Mouse (Mus musculus): ENCODE results near the gene Odf2. TPM values are rescaled to one million over a fixed set of nuclear protein-coding genes. Genes with fewer than 3 reads are reported as not detected.

The Odf2 gene
- polyA plus RNA-seq (2015; fragmentation: Nextera tagmentation; extraction: Ambion mirVana), result 64.4 and 68.9 TPM in 2 replicates

DNA sequence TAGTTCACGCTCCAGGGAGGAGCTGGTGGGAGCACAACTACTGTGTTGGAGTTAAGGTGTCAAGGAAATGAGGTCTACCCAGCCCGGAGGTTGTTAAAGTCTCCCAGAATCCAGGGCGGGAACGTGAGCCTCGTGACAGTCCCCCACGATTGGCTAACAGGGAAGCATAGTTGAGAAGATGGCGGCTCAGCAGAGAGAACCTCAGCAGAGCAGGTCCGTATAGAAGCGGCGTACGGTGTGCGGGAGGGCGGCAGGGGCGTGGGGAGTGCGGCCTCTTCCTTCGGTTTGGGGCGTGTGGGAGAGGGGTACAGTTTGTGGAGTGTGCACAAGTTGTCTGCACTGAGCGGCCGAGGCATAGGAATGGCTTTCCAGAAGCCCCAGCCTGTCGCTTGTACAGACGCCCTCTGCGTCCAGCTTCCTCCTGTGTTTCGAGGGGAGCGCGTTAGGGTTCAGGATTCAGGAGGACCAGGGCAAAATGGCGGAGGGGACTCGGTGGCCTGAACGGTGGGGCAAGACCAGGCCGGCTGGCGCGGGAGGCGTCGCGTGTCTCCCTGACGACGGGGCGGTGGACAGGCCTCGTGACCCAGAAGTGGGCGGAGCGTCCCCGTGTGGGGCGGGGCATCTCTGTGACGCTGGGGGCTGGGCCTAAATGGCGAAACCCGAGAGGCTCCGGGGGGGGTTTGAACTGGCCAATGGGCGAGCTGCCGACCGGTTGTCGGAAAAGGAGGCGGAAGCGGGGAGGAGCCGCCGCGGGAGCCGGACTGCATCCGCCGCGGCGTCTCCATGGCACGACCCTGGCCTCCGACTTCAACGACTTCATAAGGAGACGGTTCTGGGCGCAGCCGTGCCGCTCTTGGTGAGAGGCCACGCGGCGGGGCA, at the start of gene Odf2:
Gene Odf2 (plus strand): TSS at position 156 of the 879 bp plus-strand sequence.
- under 1% methylated on average over 68 of the region's 70 CpGs for WGBS
- Histone ChIP-seq H3K27me3 (no peaks in the 10 kb centered on the region), H3K4me3 (peak within 1 kb of the TSS; percentile 100), H3K36me3 (peaks cover 27% of the 10 kb centered on the region), H3K9me3 (no peaks in the 10 kb centered on the region), H3K27ac (peak within 1 kb of the TSS; percentile 90), H3K9ac (peak within 1 kb of the TSS; percentile 93), H3K4me2 (replicated peaks) (peak within 1 kb of the TSS; percentile 96), H3K4me1 (peaks cover 18% of the 10 kb centered on the region)
- peak; percentile 93 for ATAC-seq (ENCODE audit: low FRiP score, low read depth)

DNA sequence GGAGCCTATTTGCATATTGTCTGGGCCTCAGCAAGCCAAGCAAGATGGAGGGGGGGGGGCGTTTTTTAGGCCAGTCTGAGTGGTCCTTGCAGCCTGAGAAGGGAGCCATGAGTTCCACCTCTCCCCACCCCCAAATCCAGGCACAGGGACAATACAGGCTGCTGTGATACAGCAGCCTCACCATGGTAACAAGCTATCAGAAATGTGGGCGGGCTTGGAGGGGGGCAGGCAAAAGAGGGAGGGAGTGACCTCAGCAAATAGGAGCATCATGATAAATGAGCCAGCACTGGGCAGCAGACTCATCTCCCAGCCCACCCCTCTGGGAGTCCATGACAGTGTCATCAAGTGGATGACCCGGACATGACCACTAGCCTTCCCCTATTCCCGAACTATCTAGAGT, 49.6 kb upstream of the Odf2 start:
- Histone ChIP-seq H3K36me3 (peaks cover 85% of the 10 kb centered on the region), H3K4me2 (replicated peaks) (no peak overlapping the region)
- no peak for ATAC-seq (ENCODE audit: low FRiP score, low read depth)

DNA sequence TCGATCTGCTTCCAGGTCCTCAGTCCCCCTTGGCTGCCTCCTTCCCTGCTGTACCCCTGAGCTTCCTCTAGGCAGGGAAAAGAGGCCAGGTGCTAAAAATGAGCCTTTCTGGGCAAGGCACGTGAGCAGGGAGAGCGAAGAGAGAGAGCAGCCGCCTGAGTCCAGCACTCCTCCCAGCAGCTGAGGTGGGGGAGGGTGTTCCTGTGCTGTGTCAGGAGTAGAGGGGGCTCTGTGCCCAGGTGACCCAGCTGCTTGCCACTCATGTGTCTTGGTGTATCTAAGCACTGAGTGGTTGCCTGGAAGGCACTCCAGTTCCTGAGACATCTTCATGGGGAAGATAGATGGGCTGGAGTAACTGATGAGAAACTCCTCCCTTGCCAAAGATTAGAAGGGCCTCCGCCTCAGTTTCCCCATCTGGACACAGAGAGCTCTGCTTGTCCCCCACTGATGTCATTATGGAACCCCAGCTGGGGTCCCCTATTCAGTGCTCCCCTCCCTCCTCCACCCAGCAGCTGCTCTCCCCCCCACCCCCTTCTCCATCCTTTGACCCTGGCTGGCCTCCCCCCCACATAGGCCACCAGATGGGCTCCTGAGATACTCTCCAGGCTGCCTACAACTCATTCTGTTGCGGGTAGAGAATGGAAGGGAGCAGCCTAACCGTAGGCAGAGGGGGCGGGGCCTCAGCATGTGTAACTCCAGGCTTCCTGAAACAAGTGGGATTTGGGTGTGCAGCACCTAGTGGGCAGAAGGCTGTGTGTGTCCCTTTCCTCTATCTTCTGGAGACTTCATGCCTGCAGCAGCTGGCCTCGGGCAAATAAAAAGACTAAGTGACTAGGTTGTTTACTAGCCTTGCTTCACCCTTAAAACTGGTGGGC, 45.6 kb upstream of the Odf2 start:
- Histone ChIP-seq H3K27ac (no peak overlapping the region), H3K9ac (no peak overlapping the region), H3K4me2 (replicated peaks) (no peak overlapping the region), H3K4me3 (no peak overlapping the region), H3K4me1 (peaks cover 12% of the 10 kb centered on the region), H3K36me3 (peaks cover 49% of the 10 kb centered on the region), H3K27me3 (peaks cover 65% of the 10 kb centered on the region), H3K9me3 (no peaks in the 10 kb centered on the region)
- no peak for ATAC-seq (ENCODE audit: low FRiP score, low read depth)
- WGBS, result 69% methylated on average over 9 of the region's 9 CpGs

More for the DNA sequence above, 49.6 kb upstream of the Odf2 start:
- no peak overlapping the region for H3K27ac ChIP-seq
- H3K4me1 ChIP-seq, result no peaks in the 10 kb centered on the region
- no peaks in the 10 kb centered on the region for H3K9me3 ChIP-seq
- 67% methylated on average over 4 of the region's 4 CpGs for WGBS
- H3K4me3 ChIP-seq, result no peak overlapping the region
- no peak overlapping the region for H3K9ac ChIP-seq
- H3K27me3 ChIP-seq, result peaks cover 25% of the 10 kb centered on the region

DNA sequence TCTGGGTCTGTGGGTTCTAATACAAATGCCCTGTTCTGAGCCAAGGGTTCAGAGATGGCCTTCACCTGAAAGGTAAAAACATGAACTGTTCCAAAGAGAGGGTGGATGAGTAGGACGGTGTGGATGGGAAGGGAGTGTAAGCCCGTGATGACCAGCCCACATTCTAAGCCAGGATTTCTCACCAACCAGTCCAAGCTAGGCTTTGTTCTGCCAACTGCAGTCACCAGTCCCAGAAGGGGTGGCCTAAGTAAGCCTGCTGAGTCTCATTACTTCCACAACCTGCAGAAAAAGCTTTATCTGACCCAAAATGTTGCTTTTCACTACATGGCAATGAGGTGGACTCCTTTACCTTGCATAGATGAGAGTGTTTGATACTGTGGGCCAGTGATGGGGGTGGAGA, 44.9 kb upstream of the Odf2 start:
- Histone ChIP-seq H3K4me2 (replicated peaks) (no peak overlapping the region), H3K27me3 (peaks cover 71% of the 10 kb centered on the region), H3K27ac (no peak overlapping the region), H3K9me3 (no peaks in the 10 kb centered on the region), H3K4me3 (no peak overlapping the region), H3K36me3 (peaks cover 43% of the 10 kb centered on the region), H3K9ac (no peak overlapping the region), H3K4me1 (peaks cover 12% of the 10 kb centered on the region)
- WGBS, result 72% methylated on average over 2 of the region's 2 CpGs
- no peak for ATAC-seq (ENCODE audit: low FRiP score, low read depth)

DNA sequence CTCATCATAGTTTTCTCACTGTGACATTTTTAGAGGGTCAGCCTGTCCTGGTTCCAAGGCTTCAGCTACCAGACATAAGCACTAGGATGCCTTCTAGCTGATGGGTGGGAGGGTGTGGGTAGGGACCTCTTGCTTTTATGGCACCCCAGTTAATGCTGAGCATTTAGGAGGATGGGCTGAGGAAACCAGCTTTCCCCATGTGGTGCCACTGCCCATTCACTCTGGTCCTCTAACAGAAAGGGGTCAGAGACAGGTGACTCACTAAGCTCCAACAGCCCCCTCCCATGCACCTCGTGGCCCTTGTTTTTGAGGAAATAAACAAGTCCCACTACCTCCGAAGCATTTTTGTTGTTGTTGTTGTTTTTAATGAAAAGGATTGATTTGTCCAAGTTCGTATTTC, 44.4 kb upstream of the Odf2 start:
- 16% methylated on average over 3 of the region's 3 CpGs for WGBS
- H3K36me3 ChIP-seq, result peaks cover 38% of the 10 kb centered on the region
- H3K9ac ChIP-seq, result no peak overlapping the region
- ATAC-seq (ENCODE audit: low FRiP score, low read depth), result no peak
- no peaks in the 10 kb centered on the region for H3K9me3 ChIP-seq
- H3K4me3 ChIP-seq, result no peak overlapping the region
- peaks cover 12% of the 10 kb centered on the region for H3K4me1 ChIP-seq
- H3K27me3 ChIP-seq, result peaks cover 74% of the 10 kb centered on the region
- H3K27ac ChIP-seq, result no peak overlapping the region
- H3K4me2 ChIP-seq (replicated peaks), result no peak overlapping the region

DNA sequence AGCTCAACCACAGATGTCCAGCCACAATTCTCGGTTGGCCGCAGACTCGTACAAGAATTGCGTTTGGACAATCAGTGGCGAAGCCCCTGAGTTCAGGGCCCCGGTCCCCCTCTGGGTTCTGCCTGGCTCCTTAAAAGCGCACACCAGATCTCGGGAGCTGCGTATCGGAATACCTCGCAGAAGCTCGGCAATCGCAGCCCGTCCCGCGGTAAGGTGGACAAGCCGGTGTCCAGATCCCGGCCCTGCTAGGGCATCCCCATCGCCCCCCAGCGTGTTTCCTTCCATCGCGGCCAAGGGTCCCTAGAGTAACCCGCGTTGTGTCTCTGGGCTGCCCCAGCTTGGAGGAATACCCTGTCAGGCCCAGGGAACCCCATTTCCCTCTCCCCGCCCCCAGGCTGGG, 43.4 kb upstream of the Odf2 start:
- H3K4me3 ChIP-seq, result peak overlapping the region; percentile 33
- no peak overlapping the region for H3K27ac ChIP-seq
- peaks cover 12% of the 10 kb centered on the region for H3K4me1 ChIP-seq
- H3K9ac ChIP-seq, result peak overlapping the region; percentile 61
- ATAC-seq (ENCODE audit: low FRiP score, low read depth), result no peak
- whole genome bisulfite sequencing, result 7% methylated on average over 25 of the region's 25 CpGs
- H3K4me2 ChIP-seq (replicated peaks), result peak overlapping the region; percentile 57
- H3K27me3 ChIP-seq, result peaks cover 74% of the 10 kb centered on the region
- H3K9me3 ChIP-seq, result no peaks in the 10 kb centered on the region
- H3K36me3 ChIP-seq, result peaks cover 34% of the 10 kb centered on the region

DNA sequence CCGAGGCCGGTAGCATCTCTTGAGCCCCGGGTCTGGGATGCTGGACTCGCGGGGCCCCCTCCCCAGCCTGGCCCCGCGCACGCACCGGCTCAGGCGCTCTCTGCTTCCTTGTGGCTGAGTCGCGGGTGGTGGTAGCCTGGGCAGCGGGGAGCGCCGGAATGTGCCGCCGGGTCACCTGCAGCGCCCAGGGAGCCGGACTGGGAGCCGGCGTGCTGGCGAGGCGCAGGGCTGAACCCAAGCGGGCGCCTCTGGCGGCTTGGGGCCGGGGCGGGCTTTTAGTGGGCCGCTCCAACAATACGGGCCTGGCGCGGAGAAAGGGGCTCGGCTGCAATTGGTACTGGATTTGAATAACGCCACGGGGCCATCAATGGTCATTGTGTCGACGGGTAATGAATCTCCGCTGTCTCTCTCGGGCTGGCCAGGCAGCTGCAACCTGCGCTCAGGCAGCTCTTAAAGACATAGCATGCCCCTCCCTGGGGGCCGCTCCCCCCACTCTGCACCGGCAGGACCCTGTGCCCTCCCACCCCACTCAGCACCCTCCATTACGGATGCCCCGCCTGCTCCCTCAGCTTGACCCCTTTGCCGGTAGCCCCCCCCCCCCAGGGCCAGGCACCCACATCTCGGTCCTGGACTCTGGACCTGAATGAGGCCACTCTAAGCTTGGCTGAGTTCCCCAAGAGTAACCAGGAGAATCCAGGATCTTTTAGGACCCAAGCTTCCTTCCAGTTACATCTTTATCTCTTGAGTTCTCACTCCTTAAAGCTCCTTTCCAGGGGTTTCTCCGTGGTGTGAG, 42.8 kb upstream of the Odf2 start:
- Histone ChIP-seq H3K27ac (no peak overlapping the region), H3K4me1 (peaks cover 12% of the 10 kb centered on the region), H3K4me3 (peak overlapping the region; percentile 33), H3K9ac (peak overlapping the region; percentile 61), H3K4me2 (replicated peaks) (peak overlapping the region; percentile 57), H3K36me3 (peaks cover 33% of the 10 kb centered on the region), H3K9me3 (no peaks in the 10 kb centered on the region), H3K27me3 (peaks cover 74% of the 10 kb centered on the region)
- no peak for ATAC-seq (ENCODE audit: low FRiP score, low read depth)
- WGBS, result 4% methylated on average over 47 of the region's 47 CpGs

DNA sequence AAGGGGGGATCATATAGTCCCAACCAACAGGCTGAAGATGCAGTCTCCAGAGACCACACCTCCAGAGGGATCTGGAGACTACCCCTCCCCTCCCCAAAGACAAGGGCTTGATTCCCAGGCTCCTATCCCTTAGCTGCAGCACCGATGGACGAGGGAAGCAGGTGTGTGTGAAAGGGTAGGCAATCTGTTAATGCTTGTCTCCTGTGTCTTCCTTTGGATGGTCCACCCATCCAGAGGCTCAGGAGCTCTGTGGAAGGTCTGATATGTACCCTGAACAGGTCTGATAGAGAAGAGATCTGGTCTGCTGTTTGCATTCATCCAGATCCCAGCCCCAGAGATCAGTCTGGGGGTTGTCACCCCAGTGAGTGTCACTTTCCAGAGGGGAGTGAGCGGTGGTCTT, 42.1 kb upstream of the Odf2 start:
- H3K9ac ChIP-seq, result no peak overlapping the region
- no peak for ATAC-seq (ENCODE audit: low FRiP score, low read depth)
- no peak overlapping the region for H3K27ac ChIP-seq
- peaks cover 74% of the 10 kb centered on the region for H3K27me3 ChIP-seq
- H3K4me3 ChIP-seq, result no peak overlapping the region
- H3K9me3 ChIP-seq, result no peaks in the 10 kb centered on the region
- H3K36me3 ChIP-seq, result peaks cover 26% of the 10 kb centered on the region
- H3K4me2 ChIP-seq (replicated peaks), result no peak overlapping the region
- WGBS, result 40% methylated on average over 3 of the region's 3 CpGs
- H3K4me1 ChIP-seq, result peaks cover 12% of the 10 kb centered on the region

DNA sequence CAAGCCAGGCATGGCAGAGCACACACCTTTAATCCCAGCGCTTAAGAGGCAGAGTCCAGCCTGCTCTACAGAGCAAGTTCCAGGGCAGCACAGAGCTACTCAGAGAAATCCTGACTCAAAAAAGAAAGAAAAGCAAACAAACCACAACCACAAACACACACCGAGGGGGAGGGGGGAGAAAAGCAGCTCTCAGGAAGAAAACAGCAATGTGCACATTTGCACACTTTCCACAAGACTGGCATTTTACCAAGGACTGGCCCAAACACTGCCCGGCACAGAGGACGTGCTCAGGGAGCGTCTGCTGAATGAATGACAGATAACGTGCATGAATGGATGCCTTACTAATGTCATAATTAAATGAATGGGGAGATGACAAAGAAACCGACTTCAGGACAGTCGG, 40.0 kb upstream of the Odf2 start:
- Histone ChIP-seq H3K4me2 (replicated peaks) (no peak overlapping the region), H3K9ac (no peak overlapping the region), H3K36me3 (peaks cover 5% of the 10 kb centered on the region; the same call in 1 of the 2 replicates), H3K27me3 (peaks cover 53% of the 10 kb centered on the region), H3K9me3 (no peaks in the 10 kb centered on the region), H3K27ac (no peak overlapping the region), H3K4me1 (peaks cover 12% of the 10 kb centered on the region), H3K4me3 (no peak overlapping the region)
- 79% methylated on average over 8 of the region's 8 CpGs for WGBS
- no peak for ATAC-seq (ENCODE audit: low FRiP score, low read depth)

DNA sequence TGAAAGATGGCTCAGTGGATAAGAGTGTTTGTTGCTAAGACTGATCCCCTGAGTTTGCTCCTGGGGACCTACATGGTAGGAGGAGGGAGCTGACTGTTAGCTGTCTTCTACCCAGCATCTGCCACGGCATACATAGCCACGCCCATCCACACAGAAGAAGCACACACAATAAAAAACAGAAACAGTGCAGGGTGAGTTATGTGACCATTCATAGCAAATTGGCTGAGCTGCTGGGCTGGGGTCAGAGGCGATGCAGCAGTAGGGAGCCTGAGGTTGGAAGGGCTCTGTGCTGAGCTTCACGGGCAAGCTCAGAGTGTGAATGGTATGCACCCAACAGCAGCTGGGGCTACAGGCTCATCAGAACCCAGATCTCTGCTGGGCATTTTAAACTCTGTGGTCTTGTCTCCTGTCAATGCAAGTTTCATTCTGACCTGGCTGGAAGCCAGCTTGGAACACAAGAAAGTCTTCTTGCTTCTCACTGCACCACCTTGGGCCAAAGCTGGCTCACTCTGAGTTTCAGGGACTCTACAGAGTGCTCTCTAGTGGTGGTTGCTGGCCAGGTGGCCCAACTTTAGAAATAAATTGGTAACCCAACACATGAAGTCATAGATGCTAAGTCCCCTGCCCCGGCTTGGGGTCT, 39.1 kb upstream of the Odf2 start:
- no peak overlapping the region for H3K4me2 ChIP-seq (replicated peaks)
- 50% methylated on average over 5 of the region's 5 CpGs for WGBS
- peaks cover 44% of the 10 kb centered on the region for H3K27me3 ChIP-seq

DNA sequence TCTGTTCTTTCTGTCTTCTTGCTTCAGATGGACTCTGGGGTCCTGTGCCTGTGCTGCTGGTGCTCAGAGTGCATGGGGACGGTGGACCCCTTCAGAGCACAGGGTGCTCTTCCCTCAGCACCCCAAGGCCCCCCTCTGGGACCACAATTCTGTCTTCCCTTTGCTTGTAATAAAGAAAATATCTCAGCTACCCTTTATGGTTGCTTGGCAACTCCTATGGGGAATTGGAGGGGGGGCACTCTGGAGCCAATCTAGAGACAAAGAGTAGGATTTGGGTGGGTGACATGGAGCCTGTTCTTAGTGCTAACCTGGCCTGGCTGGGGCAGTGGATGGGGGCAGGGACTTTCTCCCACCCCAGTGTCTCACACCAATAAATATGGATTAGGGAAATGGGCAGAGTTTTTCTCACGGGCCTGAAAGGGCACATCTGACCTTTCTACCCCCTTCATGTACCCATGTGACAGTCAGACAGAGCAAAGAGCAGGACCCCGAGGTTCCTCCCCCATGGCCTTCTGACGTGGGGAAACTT, 36.0 kb upstream of the Odf2 start:
- H3K27ac ChIP-seq, result no peak overlapping the region

More for the DNA sequence above, 39.1 kb upstream of the Odf2 start:
- H3K27ac ChIP-seq, result no peak overlapping the region
- H3K9ac ChIP-seq, result 0 out of 2 replicates have a peak overlapping the region, but pooled peaks have one; percentile 25
- no peak overlapping the region for H3K4me3 ChIP-seq
- ATAC-seq (ENCODE audit: low FRiP score, low read depth), result no peak
- peaks cover 12% of the 10 kb centered on the region for H3K4me1 ChIP-seq
- H3K9me3 ChIP-seq, result no peaks in the 10 kb centered on the region
- H3K36me3 ChIP-seq, result no peaks in the 10 kb centered on the region

More for the DNA sequence above, 36.0 kb upstream of the Odf2 start:
- no peak overlapping the region for H3K4me3 ChIP-seq
- peaks cover 32% of the 10 kb centered on the region for H3K27me3 ChIP-seq
- H3K36me3 ChIP-seq, result no peaks in the 10 kb centered on the region
- 57% methylated on average over 4 of the region's 4 CpGs for WGBS
- ATAC-seq (ENCODE audit: low FRiP score, low read depth), result no peak
- no peaks in the 10 kb centered on the region for H3K9me3 ChIP-seq
- no peak overlapping the region for H3K9ac ChIP-seq
- H3K4me1 ChIP-seq, result 0 out of 2 replicates have a peak, but pooled peaks cover 5% of the 10 kb centered on the region
- H3K4me2 ChIP-seq (replicated peaks), result no peak overlapping the region
